Mouse (Mus musculus) liver, adult 2 months (tissue): ENCODE measurements around the gene Samd14. TPM values are rescaled to one million over a fixed set of nuclear protein-coding genes. Genes with fewer than 3 reads are reported as not detected.

Experiments used
- DNase-seq: peaks from one replicate; pipeline ENCODE4 v3.0.0-alpha.2; 2011; ENCODE audit warnings: low read depth, low spot score; ENCODE audit errors: extremely low read depth
- H3K27ac ChIP-seq: fragments of 200-500 bp; replicated peaks from 2 replicates; pipeline ENCODE4 v1.5.1; 2012; ENCODE audit warnings: low read depth, mild to moderate bottlenecking, control low read depth, inconsistent platforms, low read length; ENCODE audit not compliant: insufficient read depth
- H3K27me3 ChIP-seq: fragments of 200-500 bp; 2 replicates; pipeline ENCODE4 v1.6.1; 2012; ENCODE audit warnings: mild to moderate bottlenecking, moderate library complexity, low read length, inconsistent platforms; ENCODE audit not compliant: control insufficient read depth, insufficient read depth
- H3K36me3 ChIP-seq: fragments of 200-500 bp; 2 replicates; pipeline ENCODE4 v1.6.1; 2012; ENCODE audit warnings: low read length, inconsistent platforms; ENCODE audit not compliant: control insufficient read depth, insufficient read depth
- H3K4me1 ChIP-seq: fragments of 200-500 bp; 2 replicates; pipeline ENCODE4 v1.6.1; 2011; ENCODE audit warnings: low read length; ENCODE audit not compliant: control insufficient read depth, insufficient read depth
- H3K4me3 ChIP-seq: fragments of 200-500 bp; 2 replicates; pipeline ENCODE4 v1.5.1; 2011; ENCODE audit warnings: low read depth, mild to moderate bottlenecking, control low read depth, low read length, moderate library complexity; ENCODE audit not compliant: insufficient read depth
- H3K79me2 ChIP-seq: fragments of 200-500 bp; 2 replicates; pipeline ENCODE4 v1.6.1; 2012; ENCODE audit warnings: inconsistent platforms, mild to moderate bottlenecking, low read length, moderate library complexity; ENCODE audit not compliant: control insufficient read depth, insufficient read depth
- H3K9ac ChIP-seq: fragments of 200-500 bp; 2 replicates; pipeline ENCODE4 v1.6.1; 2012; ENCODE audit warnings: low read depth, mild to moderate bottlenecking, control low read depth, inconsistent platforms, low read length
- CTCF ChIP-seq: fragments of 200-500 bp; IDR thresholded peaks from 2 replicates; pipeline ENCODE4 v1.5.1; 2011; ENCODE audit warnings: low read depth, low read length, control low read depth
- POLR2A ChIP-seq: fragments of 200-500 bp; IDR thresholded peaks from 2 replicates; pipeline ENCODE4 v1.6.1; 2011; ENCODE audit warnings: low read length, control low read depth; ENCODE audit not compliant: insufficient read depth; ENCODE audit errors: extremely low read depth
- WGBS: fragments of 180-500 bp; shearing (Covaris S2); methylation state at CpG from one replicate; pipeline ENCODE4 v1.1.7; 2018; 5-methylcytosine and 5-hydroxymethylcytosine counted together
- polyA plus RNA-seq: library from polyadenylated mRNA; depleted of rRNA; stranded (reverse); fragments of >200 nt; gene quantifications from 2 replicates; pipeline ENCODE4 v1.2.3, GENCODE M21; 2012
- total RNA-seq: library from RNA; depleted of rRNA; stranded (reverse); fragments of >200 nt; gene quantifications from 2 replicates; pipeline ENCODE4 v1.2.3, GENCODE M21; 2014

The Samd14 gene
- total and polyA plus RNA-seq, 2 experiments: 0.13 to 0.18 TPM

- H3K4me3 ChIP-seq: no peak overlapping the region
- TF ChIP-seq CTCF: no peak
- no peak for TF ChIP-seq POLR2A
- no peaks in the 10 kb centered on the region for H3K79me2 ChIP-seq
- no peak overlapping the region for H3K9ac ChIP-seq
- H3K4me1 ChIP-seq: no peaks in the 10 kb centered on the region; the same call in 1 of the 2 replicates
- no peak for DNase-seq
- 88% methylated on average over 10 of the region's 10 CpGs for WGBS
- no peak overlapping the region for H3K27ac ChIP-seq
- H3K36me3 ChIP-seq: no peaks in the 10 kb centered on the region
- H3K27me3 ChIP-seq: no peaks in the 10 kb centered on the region
Observed at GRCm38 (mm10) chr11:95069226-95069957, 59.7 kb downstream of the Samd14 start.

GRCm38 (mm10) chr11:95070140-95071107, 60.7 kb downstream of the Samd14 start:
- no peaks in the 10 kb centered on the region for H3K79me2 ChIP-seq
- peak overlapping the region; percentile 12; the same call in 1 of the 2 replicates for H3K9ac ChIP-seq
- H3K36me3 ChIP-seq: no peaks in the 10 kb centered on the region
- WGBS: 83% methylated on average over 8 of the region's 8 CpGs
- H3K4me1 ChIP-seq: peaks cover under 1% of the 10 kb centered on the region; the same call in 1 of the 2 replicates
- DNase-seq: no peak
- H3K4me3 ChIP-seq: no peak overlapping the region
- H3K27me3 ChIP-seq: no peaks in the 10 kb centered on the region
- H3K27ac ChIP-seq: no peak overlapping the region
- TF ChIP-seq CTCF (no peak), POLR2A (no peak)

- H3K79me2 ChIP-seq: no peaks in the 10 kb centered on the region
- no peaks in the 10 kb centered on the region for H3K36me3 ChIP-seq
- H3K27me3 ChIP-seq: no peaks in the 10 kb centered on the region
- no peak overlapping the region for H3K4me3 ChIP-seq
- no peak for DNase-seq
- H3K27ac ChIP-seq: no peak overlapping the region
- no peak overlapping the region for H3K9ac ChIP-seq
- H3K4me1 ChIP-seq: peaks cover 2% of the 10 kb centered on the region; the same call in 1 of the 2 replicates
- 69% methylated on average over 7 of the region's 7 CpGs for WGBS
- no peak for TF ChIP-seq POLR2A
- no peak for TF ChIP-seq CTCF
Observed at GRCm38 (mm10) chr11:95071266-95071665, 61.6 kb downstream of the Samd14 start.

- Histone ChIP-seq H3K9ac (no peak overlapping the region), H3K4me3 (no peak overlapping the region), H3K36me3 (no peaks in the 10 kb centered on the region), H3K79me2 (no peaks in the 10 kb centered on the region), H3K27me3 (no peaks in the 10 kb centered on the region), H3K27ac (no peak overlapping the region), H3K4me1 (peaks cover 4% of the 10 kb centered on the region; the same call in 1 of the 2 replicates)
- TF ChIP-seq POLR2A: no peak
- no peak for TF ChIP-seq CTCF
- 94% methylated on average over 8 of the region's 8 CpGs for WGBS
- no peak for DNase-seq
Observed at GRCm38 (mm10) chr11:95072136-95072535, 62.5 kb downstream of the Samd14 start.

GRCm38 (mm10) chr11:95072804-95073203, 63.1 kb downstream of the Samd14 start:
- no peaks in the 10 kb centered on the region for H3K79me2 ChIP-seq
- no peak for DNase-seq
- H3K27me3 ChIP-seq: no peaks in the 10 kb centered on the region
- TF ChIP-seq CTCF: no peak
- TF ChIP-seq POLR2A: no peak
- H3K27ac ChIP-seq: no peak overlapping the region
- no peaks in the 10 kb centered on the region for H3K36me3 ChIP-seq
- 68% methylated on average over 5 of the region's 5 CpGs for WGBS
- H3K4me1 ChIP-seq: peaks cover 6% of the 10 kb centered on the region; the same call in 1 of the 2 replicates
- H3K4me3 ChIP-seq: no peak overlapping the region
- no peak overlapping the region for H3K9ac ChIP-seq
